Mouse (Mus musculus) urinary bladder, adult 2 months (tissue): ENCODE measurements around the gene Slc4a1. TPM values are rescaled to one million over a fixed set of nuclear protein-coding genes. Genes with fewer than 3 reads are reported as not detected.
A peak's percentile ranks its signal among the peaks of the same experiment; 100 is the strongest.
"Not testable (repeated sequence)": the region's sequence is repeated elsewhere in the genome, so short reads cannot be mapped to it uniquely, and the experiment has no call there.

Experiments used
- DNase-seq: peaks from one replicate; pipeline ENCODE4 v3.0.0; 2022; ENCODE audit warnings: low spot score
- polyA plus RNA-seq: library from polyadenylated mRNA; depleted of rRNA; stranded (reverse); fragments of >200 nt; gene quantifications from 2 replicates; pipeline ENCODE4 v1.2.3, GENCODE M21; 2012; rRNA removed

Gene Slc4a1
- polyA plus RNA-seq: 0.01 TPM in 1 of 2 replicates, not detected in the other

DNA sequence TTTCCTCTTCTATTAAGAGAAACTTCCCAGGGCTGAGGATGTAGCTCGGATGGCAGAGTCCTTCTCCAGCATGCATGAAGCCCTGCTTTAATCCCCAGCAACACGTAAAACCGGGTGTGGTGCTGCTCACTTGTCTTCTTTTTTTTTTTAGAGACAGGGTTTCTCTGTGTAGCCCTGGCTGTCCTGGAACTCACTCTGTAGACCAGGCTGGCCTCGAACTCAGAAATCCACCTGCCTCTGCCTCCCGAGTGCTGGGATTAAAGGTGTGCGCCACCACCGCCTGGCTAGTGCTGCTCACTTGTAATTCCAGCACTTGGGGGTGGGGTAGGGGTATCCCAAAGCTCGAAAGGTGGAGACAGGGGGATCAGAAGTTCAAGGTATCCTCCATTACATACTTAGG lies at the start of gene Slc4a1:
TSS of gene Slc4a1 (minus strand) at position 101 of the 400 bp plus-strand sequence.
- not testable (repeated sequence) for DNase-seq

GRCm38 (mm10) chr11:102415034-102415802 lies 49.2 kb upstream of the Slc4a1 start:
- no peak for DNase-seq

GRCm38 (mm10) chr11:102413059-102413458 lies 47.1 kb upstream of the Slc4a1 start:
- no peak for DNase-seq

GRCm38 (mm10) chr11:102411704-102412103 lies 45.7 kb upstream of the Slc4a1 start:
- DNase-seq: peak; percentile 75

DNA sequence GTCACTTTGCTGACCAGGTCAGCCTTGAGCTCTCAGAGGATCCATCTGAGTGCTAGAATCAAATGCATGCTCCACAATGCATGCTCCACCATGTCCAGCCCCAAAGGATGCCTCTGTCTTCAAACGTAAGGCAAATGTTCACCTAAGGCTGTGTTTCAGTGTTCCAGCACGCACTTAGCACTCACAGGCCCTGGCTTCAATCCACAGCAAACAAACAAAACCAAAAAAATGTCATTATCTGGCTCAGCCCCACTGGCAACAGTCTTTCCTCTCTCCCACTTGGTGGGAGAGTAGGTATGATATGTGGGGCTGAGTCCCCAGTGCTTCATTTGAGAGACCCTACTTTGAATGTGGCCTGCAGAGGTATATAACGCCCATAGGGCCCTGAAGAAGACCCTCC lies 45.1 kb upstream of the Slc4a1 start:
- no peak for DNase-seq

DNA sequence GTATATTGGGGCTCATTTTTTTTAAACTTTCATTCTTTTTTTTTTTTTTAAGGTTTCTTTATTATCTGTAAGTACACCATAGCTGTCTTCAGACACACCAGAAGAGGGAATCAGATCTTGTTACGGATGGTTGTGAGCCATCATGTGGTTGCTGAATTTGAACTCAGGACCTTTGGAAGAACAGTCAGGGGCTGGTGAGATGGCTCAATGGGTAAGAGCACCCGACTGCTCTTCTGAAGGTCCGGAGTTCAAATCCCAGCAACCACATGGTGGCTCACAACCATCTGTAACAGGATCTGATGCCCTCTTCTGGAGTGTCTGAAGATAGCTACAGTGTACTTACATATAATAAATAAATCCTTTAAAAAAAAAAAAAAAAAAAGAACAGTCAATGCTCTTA lies 44.3 kb upstream of the Slc4a1 start:
- not testable (repeated sequence) for DNase-seq

DNA sequence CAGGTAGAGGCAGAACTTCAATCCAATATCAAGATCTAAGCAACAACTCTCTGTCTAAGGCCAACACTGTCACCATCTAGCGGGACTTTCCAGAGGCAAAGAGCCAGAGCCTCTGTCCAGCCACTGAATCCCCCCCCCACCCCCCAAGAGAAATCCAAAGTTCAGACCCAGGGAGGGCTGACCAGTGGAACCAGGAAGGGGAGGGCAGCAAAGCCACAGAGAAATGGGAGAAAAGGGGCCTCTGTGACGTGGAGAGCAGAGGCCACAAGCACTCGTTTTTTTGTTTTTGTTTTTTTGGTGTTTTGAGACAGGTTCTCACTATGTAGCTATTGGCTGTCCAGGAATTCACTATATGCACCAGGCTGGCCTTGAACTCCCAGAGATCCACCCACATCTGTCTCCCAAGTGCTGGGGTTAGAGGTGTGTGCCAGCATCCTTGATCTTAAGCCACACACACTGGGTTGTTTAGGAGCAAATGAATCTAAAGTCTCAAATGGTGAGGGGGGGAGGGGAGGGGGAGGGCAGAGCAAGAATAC lies 43.9 kb upstream of the Slc4a1 start:
- no peak for DNase-seq

DNA sequence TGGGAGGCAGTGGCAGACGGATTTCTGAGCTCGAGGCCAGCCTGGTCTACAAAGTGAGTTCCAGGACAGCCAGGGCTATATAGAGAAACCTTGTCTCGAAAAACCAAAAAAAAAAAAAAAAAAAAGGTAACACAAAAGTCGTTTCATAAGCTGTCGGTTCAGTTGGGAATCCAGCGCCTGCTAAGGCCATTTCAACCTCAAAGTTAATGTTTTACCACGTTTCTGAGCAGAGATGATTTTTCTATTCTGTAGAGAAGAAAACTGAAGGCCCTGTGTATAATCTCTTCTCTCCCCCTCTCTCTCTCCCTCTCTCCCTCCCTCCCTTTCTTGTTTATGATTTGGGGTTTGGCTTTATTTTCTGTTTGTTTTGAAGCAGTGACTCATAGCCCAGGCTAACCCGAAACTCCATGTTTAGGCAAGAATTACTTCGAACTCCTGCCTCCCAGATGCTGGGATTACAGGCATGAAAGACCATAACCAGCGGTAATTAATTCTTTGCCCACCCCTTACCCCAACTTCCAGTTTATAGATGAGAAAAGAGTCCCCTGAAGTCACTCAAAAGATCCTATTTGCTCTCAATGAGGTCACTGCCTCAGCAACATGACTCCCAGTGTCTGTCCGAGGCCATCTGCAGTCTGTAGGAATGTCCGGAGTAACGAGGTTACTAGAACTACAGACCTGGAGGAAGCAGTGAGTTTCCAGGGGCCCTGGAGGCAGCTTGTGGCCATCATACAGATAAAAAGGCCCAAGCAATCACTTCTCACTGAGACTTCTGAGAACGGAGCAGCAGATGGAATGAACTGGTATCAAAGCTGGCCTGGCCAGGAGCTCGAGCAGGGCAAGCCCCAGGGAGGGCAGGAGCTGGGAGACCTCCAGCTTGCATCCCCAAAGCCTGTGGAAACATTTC lies 43.1 kb upstream of the Slc4a1 start:
- DNase-seq: no peak

DNA sequence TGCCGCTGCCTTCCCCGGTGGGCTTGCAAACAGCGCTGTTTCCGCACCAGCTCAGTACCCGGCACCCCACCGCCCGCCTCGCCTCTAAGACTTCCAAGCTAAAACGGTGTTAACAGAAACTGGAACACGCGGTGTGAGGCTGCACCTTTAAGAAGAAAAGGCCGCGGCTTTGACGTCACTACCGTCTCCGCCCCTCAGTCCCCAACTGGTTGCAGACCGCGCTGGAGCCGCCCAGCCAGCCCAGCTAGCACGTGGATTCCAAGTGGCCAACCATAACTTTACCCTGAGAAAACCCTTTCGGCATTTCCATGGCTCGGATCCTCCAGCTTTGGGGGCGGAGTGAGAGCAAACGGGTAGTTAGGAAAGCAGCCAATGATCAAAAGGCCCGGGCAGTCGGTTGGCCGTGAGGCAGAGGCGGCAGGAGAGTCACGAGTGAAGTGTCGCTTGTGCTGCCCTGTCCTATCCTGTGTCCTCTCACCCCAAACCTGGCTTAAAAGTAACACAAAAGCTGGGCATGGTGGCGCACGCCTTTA lies 42.4 kb upstream of the Slc4a1 start:
- peak; percentile 77 for DNase-seq

DNA sequence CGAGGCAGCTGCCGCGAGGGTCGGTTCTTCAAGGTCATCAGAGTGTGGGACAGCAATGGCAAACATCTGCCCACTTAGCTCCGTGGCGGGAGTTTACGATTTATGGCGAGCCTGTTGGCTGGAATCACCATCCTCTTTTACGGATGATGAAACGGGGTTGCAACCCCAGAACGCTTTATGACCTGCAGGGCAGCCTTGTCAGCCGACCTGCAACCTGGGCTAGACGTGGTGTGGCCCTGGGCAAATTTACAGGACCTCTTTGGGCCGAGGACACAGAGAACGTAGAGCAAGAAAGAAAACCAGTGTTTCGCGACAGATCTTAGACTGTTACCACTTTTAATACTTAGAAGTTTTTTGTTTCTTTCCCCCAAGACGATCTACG lies 41.8 kb upstream of the Slc4a1 start, which contains the start of gene Slc25a39:
TSS of gene Slc25a39 (minus strand) at position 113 of the 382 bp plus-strand sequence.
- no peak for DNase-seq

DNA sequence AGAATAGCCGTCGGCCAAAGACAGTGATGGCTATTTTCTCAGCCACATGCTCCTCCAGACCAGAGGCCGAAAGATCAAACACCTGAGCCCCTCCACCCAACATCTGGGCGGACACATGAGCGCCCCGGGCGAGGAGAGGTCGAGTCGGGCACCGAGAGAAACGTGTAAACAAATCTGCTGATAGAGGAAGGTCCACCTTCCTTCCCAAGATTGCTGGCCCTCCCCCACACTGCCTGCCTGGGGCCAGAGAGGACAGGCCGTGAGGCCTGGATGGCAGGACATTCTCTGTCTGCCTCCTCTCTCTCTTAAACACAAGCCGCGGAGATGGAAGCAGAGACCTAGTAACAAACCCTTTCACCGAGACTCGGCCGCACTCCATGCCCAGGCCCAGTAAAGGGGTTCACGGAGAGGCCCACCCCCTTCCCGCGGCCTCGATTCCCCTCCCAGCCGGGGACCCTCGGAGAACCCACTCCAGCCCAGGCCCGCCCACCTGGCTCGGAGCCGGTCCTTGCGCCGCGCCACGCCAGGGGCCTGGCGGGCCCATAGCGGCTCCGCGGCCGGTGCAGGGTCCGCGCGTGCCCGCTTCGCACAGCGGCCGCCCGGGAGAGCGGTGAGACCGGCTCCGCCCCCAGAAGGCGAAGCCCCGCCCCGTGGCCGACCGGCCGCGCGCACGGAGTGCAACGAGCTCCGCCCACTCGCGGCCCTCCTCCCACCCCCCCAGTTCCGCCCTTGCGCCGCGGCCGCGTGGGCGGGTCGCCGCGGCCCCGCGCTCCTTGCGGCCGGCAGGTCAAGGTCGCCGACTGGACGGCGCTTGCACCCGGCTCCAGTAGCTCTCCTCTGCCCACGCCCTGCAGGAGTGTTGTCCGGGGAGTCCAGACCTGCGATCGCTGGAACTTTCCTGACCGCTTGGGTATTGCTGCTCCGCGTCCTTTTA lies 41.2 kb upstream of the Slc4a1 start:
- DNase-seq: peak; percentile 90

DNA sequence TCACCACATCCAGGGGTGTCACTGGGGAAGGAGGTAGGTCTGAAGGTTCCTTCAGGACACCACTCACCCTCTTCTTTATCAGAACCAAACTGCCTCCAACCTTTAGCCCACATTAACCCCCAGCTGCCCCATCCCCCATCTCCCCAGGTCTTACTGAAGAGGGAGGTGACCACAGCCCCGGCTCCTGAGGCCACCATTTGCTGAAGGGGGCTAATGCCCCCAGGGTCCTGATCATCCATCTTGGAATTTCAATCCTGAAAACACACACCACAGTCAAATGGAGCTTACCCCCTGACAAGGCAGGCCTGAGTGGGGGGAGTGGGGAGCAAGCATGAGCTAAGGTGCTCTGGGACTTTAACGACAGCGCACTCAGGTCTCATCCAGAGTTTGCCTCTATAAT lies 40.4 kb upstream of the Slc4a1 start:
- no peak for DNase-seq

DNA sequence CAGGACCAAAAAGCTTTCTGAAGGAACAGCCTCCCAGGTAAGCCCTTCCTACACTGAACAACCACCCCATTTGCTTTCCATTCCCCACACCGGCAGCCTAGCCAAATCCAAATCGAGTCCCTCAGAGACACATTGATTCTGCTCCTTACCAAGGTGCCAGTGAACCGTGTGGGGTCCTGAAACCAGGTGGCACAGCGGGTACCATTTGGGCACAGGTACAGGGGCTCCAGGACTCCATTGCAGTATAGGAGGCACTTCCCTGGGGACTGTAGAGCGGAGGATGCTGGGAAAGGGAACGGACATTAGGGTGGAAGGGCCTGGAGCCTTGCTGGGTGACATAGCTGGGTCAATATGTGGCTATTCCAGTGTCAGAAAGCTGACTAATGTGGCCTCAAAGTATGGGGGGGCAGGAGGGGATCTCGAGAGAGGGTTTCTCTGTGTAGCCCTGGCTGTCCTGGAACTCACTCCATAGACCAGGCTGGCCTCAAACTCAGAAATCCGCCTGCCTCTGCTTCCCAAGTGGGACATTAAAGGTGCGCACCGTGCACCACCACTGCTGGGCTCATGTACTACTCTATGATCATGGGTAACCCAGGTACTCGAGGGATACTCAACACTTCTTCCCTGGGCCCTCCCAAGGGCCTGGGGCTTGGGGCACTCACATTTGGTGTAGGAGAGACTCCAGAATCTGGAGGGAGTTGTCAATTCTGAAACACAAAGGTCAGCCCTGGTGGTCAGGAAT lies 39.7 kb upstream of the Slc4a1 start:
- DNase-seq: no peak

- DNase-seq: no peak
Observed at GRCm38 (mm10) chr11:102404161-102405010, 38.4 kb upstream of the Slc4a1 start.

GRCm38 (mm10) chr11:102403657-102404056 lies 37.7 kb upstream of the Slc4a1 start:
- DNase-seq: no peak

DNA sequence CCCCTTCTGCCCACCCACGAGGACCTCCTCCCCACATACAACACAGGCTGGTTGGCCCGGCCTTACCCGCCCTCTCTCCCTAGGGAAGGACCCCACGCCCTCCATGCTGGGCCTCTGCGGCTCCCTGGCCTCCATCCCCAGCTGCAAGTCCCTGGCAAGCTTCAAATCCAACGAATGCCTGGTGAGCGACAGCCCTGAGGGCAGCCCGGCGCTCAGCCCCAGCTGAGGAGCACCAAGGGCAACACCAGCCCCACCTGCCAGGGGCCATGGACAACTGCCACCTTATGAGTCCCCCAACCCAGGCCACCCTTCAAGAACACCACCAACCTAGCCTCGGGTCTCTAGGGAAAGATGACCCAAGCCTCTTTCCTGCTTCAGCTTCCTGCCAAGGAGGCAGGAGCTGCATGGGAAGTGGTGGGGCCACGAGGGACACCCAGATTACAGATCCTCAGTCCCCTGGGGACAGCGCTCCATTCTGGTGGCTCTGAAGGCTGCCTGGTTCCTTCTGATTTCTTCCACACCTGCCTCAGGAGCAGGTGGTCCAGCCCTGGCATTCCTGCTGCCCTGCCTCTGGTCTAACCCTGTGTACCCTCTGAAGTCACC lies 36.0 kb upstream of the Slc4a1 start:
- DNase-seq: no peak

GRCm38 (mm10) chr11:102400513-102401084 lies 34.6 kb upstream of the Slc4a1 start:
- no peak for DNase-seq

GRCm38 (mm10) chr11:102399610-102400072 lies 33.6 kb upstream of the Slc4a1 start:
- no peak for DNase-seq
